Mouse (Mus musculus): Measurements from ENCODE around the gene Agpat4. TPM values are rescaled to one million over a fixed set of nuclear protein-coding genes. Genes with fewer than 3 reads are reported as not detected.

Gene Agpat4
- polyA plus RNA-seq, 1 experiment: 25.3 TPM

DNA sequence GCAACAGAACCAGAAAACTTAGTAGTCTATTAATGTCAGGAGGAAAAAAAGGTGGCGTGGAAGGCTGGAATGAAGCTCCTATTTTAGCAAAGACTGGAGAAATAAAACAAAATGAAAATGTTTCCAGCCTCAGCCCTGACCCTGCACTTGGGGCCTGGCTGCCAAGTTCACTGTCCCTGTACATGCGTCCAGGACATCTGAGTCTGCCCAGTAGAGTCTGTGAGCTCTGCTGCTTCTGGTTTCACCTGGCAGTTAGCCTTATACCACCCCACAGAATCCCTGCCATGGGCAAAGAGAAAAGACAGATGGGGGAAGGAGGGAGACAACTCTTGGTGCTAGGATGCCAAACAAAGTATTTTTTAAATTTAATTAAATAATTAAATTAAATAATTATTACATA, 38.7 kb downstream of the Agpat4 start:
- Histone ChIP-seq H3K79me3 (ENCODE audit: low read depth) (no peaks in the 10 kb centered on the region), H3ac (ENCODE audit: control insufficient read depth, insufficient read length, low read depth) (no peak overlapping the region)

DNA sequence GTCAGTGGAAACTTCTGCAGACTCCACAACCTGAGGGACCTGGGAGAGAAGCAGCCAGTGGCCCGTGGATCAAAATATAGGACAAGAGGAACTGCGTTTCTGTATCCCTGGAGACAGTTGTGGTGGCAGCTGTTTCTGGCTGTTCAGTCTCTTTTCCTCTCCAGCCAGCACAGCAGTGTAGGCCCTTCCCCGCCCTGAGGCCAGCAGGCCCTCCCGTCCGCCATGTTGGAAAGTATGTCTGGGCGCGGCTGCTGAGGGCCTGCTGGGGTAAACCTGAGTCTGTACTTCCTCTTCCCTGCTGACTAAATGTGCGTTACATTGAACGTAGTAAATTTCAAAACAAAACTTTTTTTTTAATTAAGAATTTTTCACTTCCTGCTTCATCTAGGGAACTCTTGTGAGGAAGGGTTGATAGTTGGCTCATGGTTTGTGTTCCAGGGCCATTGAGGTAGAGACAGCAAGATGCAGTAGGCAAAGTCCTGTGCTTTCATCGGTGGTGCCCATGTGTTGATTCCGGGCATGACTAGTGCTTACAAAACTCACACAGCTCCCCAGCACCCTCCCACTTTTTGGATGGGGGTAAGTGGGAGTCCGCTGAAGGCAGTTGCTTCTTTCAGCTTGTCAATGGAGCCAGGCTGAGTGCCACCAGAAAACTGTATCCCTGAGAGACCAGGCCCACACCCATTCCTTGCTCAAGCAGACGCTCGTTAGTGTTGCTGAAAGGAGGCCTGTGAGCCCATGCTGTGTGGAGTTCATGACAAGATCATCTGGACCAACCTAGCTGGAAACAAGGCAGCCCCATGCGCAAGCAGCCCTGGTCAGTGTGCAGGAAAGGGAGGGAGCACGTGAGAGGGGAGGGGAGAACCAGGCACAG, 40.9 kb downstream of the Agpat4 start:
- Histone ChIP-seq H3K4me3 (ENCODE audit: insufficient read depth, poor library complexity, severe bottlenecking) (no peak overlapping the region), H3K36me3 (ENCODE audit: control insufficient read depth, insufficient read depth) (no peaks in the 10 kb centered on the region), H3K79me2 (ENCODE audit: control insufficient read depth, insufficient read depth) (peaks cover 6% of the 10 kb centered on the region), H3ac (ENCODE audit: control insufficient read depth, insufficient read length, low read depth) (no peak overlapping the region), H3K27me3 (ENCODE audit: control insufficient read depth, insufficient read depth, insufficient read length) (no peaks in the 10 kb centered on the region), H3K79me3 (ENCODE audit: low read depth) (peaks cover 4% of the 10 kb centered on the region)
- TF ChIP-seq MAX (IDR thresholded peaks at IDR 0.05) (no peak), FOSL1 (IDR thresholded peaks at IDR 0.05; ENCODE audit: insufficient read depth, low read length, poor library complexity, severe bottlenecking) (no peak), CTCF (IDR thresholded peaks at IDR 0.05; ENCODE audit: control insufficient read depth, insufficient read depth, insufficient read length) (no peak), USF1 (IDR thresholded peaks at IDR 0.05; ENCODE audit: low read depth) (no peak), CEBPB (IDR thresholded peaks at IDR 0.05; ENCODE audit: low read depth) (no peak), MYOG (IDR thresholded peaks at IDR 0.05; ENCODE audit: control insufficient read depth, extremely low read depth, insufficient read length) (no peak), MYOD1 (IDR thresholded peaks at IDR 0.05; ENCODE audit: control insufficient read depth, insufficient read length, low read depth) (no peak)

More for the DNA sequence above, 38.7 kb downstream of the Agpat4 start:
- Histone ChIP-seq H3K27me3 (ENCODE audit: control insufficient read depth, insufficient read depth, insufficient read length) (no peaks in the 10 kb centered on the region), H3K4me3 (ENCODE audit: insufficient read depth, poor library complexity, severe bottlenecking) (no peak overlapping the region), H3K79me2 (ENCODE audit: control insufficient read depth, insufficient read depth) (no peaks in the 10 kb centered on the region), H3K36me3 (ENCODE audit: control insufficient read depth, insufficient read depth) (peaks cover 8% of the 10 kb centered on the region)
- TF ChIP-seq CEBPB (IDR thresholded peaks at IDR 0.05; ENCODE audit: low read depth): no peak
- TF ChIP-seq USF1 (IDR thresholded peaks at IDR 0.05; ENCODE audit: low read depth): no peak
- TF ChIP-seq MYOG (IDR thresholded peaks at IDR 0.05; ENCODE audit: control insufficient read depth, extremely low read depth, insufficient read length): no peak
- TF ChIP-seq FOSL1 (IDR thresholded peaks at IDR 0.05; ENCODE audit: insufficient read depth, low read length, poor library complexity, severe bottlenecking): no peak
- no peak for TF ChIP-seq CTCF (IDR thresholded peaks at IDR 0.05; ENCODE audit: control insufficient read depth, insufficient read depth, insufficient read length)
- no peak for TF ChIP-seq MYOD1 (IDR thresholded peaks at IDR 0.05; ENCODE audit: control insufficient read depth, insufficient read length, low read depth)
- no peak for TF ChIP-seq MAX (IDR thresholded peaks at IDR 0.05)

DNA sequence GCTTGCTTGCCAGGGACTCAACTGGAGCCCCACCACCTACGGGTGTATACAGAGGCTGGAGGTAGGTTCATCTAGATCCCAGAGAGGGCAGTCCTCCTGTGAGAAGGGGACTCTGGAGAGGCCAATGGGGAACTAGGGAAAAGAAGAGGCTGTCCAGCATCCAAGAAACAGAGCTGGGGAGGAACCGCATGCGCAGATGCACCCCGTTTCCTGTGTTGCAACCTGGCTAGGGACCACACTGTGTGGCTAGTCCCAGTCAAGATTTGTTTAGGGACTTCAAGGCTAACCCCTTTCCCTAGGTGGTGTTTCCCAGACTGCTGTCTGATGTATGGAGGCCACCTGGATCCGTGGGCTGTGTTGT, 41.5 kb downstream of the Agpat4 start:
- H3K4me3 ChIP-seq (ENCODE audit: insufficient read depth, poor library complexity, severe bottlenecking): no peak overlapping the region
- H3K79me2 ChIP-seq (ENCODE audit: control insufficient read depth, insufficient read depth): peaks cover 6% of the 10 kb centered on the region
- TF ChIP-seq MAX (IDR thresholded peaks at IDR 0.05) (no peak), MYOD1 (IDR thresholded peaks at IDR 0.05; ENCODE audit: control insufficient read depth, insufficient read length, low read depth) (no peak), CTCF (IDR thresholded peaks at IDR 0.05; ENCODE audit: control insufficient read depth, insufficient read depth, insufficient read length) (no peak), CEBPB (IDR thresholded peaks at IDR 0.05; ENCODE audit: low read depth) (no peak), MYOG (IDR thresholded peaks at IDR 0.05; ENCODE audit: control insufficient read depth, extremely low read depth, insufficient read length) (no peak), FOSL1 (IDR thresholded peaks at IDR 0.05; ENCODE audit: insufficient read depth, low read length, poor library complexity, severe bottlenecking) (no peak), USF1 (IDR thresholded peaks at IDR 0.05; ENCODE audit: low read depth) (no peak)
- no peak overlapping the region for H3ac ChIP-seq (ENCODE audit: control insufficient read depth, insufficient read length, low read depth)
- no peaks in the 10 kb centered on the region for H3K36me3 ChIP-seq (ENCODE audit: control insufficient read depth, insufficient read depth)
- H3K79me3 ChIP-seq (ENCODE audit: low read depth): peaks cover 4% of the 10 kb centered on the region
- H3K27me3 ChIP-seq (ENCODE audit: control insufficient read depth, insufficient read depth, insufficient read length): no peaks in the 10 kb centered on the region

DNA sequence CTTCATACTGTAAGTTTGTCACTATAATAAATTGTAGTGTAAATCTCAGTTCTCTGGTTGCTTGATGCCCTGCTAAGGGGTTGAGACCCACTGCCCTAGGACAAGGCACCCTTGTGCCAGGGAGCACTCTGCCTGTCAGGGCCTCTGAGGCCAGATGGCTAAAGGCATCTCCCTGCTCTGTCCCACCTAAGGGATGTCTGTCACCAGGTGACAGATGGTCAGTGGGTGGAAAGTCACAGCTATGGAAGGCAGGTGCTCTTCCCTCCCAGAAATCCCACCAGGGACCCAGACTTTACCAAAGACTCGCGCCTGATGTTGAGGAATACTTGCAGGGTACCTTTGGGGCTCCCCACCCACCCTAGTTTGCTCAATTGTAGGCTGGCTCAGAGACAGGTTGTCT, 42.0 kb downstream of the Agpat4 start:
- H3K36me3 ChIP-seq (ENCODE audit: control insufficient read depth, insufficient read depth): no peaks in the 10 kb centered on the region
- no peak overlapping the region for H3K4me3 ChIP-seq (ENCODE audit: insufficient read depth, poor library complexity, severe bottlenecking)
- peaks cover 6% of the 10 kb centered on the region for H3K79me2 ChIP-seq (ENCODE audit: control insufficient read depth, insufficient read depth)
- TF ChIP-seq MYOG (IDR thresholded peaks at IDR 0.05; ENCODE audit: control insufficient read depth, extremely low read depth, insufficient read length): no peak
- TF ChIP-seq MAX (IDR thresholded peaks at IDR 0.05): no peak
- no peak for TF ChIP-seq USF1 (IDR thresholded peaks at IDR 0.05; ENCODE audit: low read depth)
- no peak for TF ChIP-seq MYOD1 (IDR thresholded peaks at IDR 0.05; ENCODE audit: control insufficient read depth, insufficient read length, low read depth)
- no peak for TF ChIP-seq CTCF (IDR thresholded peaks at IDR 0.05; ENCODE audit: control insufficient read depth, insufficient read depth, insufficient read length)
- no peak for TF ChIP-seq CEBPB (IDR thresholded peaks at IDR 0.05; ENCODE audit: low read depth)
- no peak for TF ChIP-seq FOSL1 (IDR thresholded peaks at IDR 0.05; ENCODE audit: insufficient read depth, low read length, poor library complexity, severe bottlenecking)
- no peak overlapping the region for H3ac ChIP-seq (ENCODE audit: control insufficient read depth, insufficient read length, low read depth)
- H3K27me3 ChIP-seq (ENCODE audit: control insufficient read depth, insufficient read depth, insufficient read length): no peaks in the 10 kb centered on the region
- peaks cover 4% of the 10 kb centered on the region for H3K79me3 ChIP-seq (ENCODE audit: low read depth)

DNA sequence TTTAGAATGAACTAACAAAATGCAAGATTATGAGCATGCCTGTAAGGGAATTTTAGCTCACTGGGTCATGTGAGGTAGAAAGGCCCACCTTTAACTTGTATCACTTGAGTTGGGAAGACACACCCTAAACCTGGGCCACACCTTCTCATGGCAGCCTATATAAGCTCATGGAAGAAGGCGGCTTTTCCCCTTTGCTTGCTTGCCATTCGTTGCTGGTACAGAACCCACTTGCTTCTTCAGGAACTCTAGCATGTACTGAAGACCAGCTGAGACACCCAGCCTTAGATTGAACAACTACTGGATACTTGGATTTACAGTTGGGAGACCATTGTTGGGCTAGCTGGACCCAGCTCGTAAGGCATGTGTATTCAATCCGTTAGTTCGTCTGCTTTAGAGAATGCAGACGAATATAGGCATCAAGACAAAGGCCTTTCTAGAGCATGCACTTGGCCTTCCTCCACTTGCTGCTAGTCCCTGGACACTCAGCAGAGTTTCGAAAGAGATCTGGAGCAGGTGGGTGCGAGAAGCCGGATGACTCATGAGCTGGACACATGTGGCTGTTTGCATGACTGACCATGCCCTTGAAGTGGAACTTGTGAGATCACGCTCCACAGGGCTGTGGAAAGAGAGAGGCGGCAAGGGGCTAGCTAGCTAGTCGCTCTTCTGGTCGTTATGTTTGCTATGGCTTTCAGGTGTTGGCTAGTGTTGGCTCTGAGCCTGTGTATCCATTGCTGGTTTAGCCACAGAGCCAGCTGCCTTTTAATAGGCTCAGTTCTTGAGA, 42.7 kb downstream of the Agpat4 start:
- H3K79me2 ChIP-seq (ENCODE audit: control insufficient read depth, insufficient read depth): peaks cover 6% of the 10 kb centered on the region
- H3K79me3 ChIP-seq (ENCODE audit: low read depth): peaks cover 4% of the 10 kb centered on the region
- no peaks in the 10 kb centered on the region for H3K36me3 ChIP-seq (ENCODE audit: control insufficient read depth, insufficient read depth)
- no peak overlapping the region for H3K4me3 ChIP-seq (ENCODE audit: insufficient read depth, poor library complexity, severe bottlenecking)
- TF ChIP-seq USF1 (IDR thresholded peaks at IDR 0.05; ENCODE audit: low read depth) (no peak), MYOG (IDR thresholded peaks at IDR 0.05; ENCODE audit: control insufficient read depth, extremely low read depth, insufficient read length) (no peak), CTCF (IDR thresholded peaks at IDR 0.05; ENCODE audit: control insufficient read depth, insufficient read depth, insufficient read length) (no peak), FOSL1 (IDR thresholded peaks at IDR 0.05; ENCODE audit: insufficient read depth, low read length, poor library complexity, severe bottlenecking) (no peak), MYOD1 (IDR thresholded peaks at IDR 0.05; ENCODE audit: control insufficient read depth, insufficient read length, low read depth) (peak; percentile 20), MAX (IDR thresholded peaks at IDR 0.05) (no peak), CEBPB (IDR thresholded peaks at IDR 0.05; ENCODE audit: low read depth) (no peak)
- H3K27me3 ChIP-seq (ENCODE audit: control insufficient read depth, insufficient read depth, insufficient read length): no peaks in the 10 kb centered on the region
- H3ac ChIP-seq (ENCODE audit: control insufficient read depth, insufficient read length, low read depth): no peak overlapping the region
